Mouse (Mus musculus) urinary bladder, postnatal 14 days (tissue): ENCODE measurements around the gene Csgalnact2.

Experiments used
- DNase-seq: peaks from one replicate; pipeline ENCODE4 v3.0.0; 2021; ENCODE audit warnings: low spot score

Csgalnact2 gene

DNA sequence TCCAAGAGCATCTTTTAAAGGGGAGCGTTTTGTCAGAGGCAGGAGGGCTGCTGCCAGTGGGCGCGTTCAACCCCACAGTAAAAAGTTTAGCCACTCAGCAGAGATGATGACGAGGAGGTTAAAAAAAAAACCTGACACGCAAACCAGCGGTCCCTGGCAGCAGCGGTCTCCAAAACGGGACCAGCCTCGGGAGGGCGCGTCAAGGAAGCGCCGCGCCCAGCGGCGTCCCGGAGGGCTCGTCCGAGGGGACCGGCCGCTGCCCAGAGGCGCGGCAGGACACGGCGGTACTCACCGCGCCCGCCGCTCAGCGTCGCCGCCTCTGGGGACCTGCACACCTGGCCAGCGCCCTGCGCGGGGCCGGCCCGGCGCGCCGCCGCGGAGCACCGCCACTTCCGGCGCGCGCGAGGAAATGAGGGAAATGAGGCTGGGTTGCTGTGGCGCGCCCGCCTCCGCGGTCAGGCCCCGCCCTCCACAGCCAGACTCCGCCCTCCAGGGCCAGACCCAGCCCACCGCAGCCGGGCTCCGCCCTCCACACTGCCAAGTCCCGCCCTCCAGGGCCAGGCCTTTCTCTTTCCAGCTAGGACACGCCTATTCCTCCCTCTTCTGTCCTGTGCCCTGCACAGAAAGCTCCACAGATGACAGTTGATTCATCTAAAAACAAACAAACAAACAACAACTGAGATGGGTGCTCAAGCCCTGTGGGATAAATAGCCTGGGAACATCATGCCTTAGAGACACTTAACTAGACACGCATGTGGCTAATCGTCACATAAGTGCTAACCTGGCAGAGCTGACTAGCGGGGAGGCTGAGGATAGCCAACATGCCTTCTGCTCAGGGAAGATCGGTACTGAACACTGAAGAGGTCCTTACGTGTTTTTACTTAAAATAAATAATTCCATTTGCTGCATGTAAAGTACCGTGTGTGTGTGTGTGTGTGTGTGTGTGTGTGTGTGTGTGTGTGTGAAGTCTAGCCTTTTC, at the start of gene Csgalnact2:
Gene Csgalnact2 (minus strand): TSS at position 410 of the 979 bp plus-strand sequence.
- peak; percentile 94 for DNase-seq

- no peak for DNase-seq
Observed at GRCm38 (mm10) chr6:118188599-118188998, 49.7 kb upstream of the Csgalnact2 start.

GRCm38 (mm10) chr6:118187285-118187641, 48.3 kb upstream of the Csgalnact2 start:
- DNase-seq = no peak

DNA sequence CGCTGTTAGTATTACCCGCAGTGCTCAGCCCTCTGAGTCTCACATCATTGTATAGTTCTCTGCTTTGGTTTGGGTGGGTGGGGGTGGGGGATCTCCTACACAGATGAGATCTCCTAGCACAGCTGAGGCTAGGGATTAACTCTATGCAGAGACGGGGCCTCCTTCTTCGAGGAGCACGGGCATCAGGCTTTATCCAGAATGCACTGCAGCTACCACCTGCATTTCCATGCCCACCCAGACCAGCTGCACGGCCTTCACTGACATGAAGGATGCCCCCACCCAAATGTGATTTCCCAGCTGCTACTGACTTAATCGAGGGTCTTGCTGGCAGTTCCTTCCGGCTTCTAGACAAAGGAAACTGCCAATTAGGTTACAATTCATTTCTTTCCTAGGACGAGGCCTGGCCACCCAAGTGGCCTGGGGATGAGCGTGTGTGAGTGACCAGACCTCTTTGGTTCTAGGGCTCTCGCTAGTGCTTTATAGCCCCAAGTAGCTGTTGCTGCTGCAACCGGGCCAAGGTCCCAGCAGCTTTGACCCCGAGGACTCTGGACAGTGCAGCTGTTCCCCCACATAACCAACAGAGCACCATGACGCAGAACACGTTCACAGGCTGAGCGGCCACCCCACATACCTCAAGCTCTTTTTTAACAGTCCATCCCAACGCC, 47.8 kb upstream of the Csgalnact2 start:
- no peak for DNase-seq

DNA sequence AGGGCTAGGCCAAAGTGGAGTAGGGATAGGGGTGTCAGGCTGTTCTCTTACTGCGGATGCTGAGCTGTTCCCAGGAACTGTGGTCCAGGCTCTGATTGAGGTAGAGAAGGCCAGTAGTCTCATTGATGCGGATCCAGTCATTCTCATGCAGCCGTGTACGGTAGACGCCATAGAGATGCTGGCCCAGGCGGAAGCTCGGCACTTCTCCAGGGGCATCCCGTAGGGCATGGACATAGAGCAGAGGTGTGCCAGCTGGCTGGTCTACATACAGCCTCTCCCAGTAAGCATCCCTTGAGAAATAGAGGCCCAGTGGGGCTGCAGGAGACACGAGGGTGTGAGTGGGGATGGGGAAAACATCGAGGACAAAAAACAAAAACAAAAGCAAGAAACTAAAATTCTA, 45.2 kb upstream of the Csgalnact2 start:
- DNase-seq = no peak

GRCm38 (mm10) chr6:118180085-118180423, 41.1 kb upstream of the Csgalnact2 start:
- DNase-seq = no peak

DNA sequence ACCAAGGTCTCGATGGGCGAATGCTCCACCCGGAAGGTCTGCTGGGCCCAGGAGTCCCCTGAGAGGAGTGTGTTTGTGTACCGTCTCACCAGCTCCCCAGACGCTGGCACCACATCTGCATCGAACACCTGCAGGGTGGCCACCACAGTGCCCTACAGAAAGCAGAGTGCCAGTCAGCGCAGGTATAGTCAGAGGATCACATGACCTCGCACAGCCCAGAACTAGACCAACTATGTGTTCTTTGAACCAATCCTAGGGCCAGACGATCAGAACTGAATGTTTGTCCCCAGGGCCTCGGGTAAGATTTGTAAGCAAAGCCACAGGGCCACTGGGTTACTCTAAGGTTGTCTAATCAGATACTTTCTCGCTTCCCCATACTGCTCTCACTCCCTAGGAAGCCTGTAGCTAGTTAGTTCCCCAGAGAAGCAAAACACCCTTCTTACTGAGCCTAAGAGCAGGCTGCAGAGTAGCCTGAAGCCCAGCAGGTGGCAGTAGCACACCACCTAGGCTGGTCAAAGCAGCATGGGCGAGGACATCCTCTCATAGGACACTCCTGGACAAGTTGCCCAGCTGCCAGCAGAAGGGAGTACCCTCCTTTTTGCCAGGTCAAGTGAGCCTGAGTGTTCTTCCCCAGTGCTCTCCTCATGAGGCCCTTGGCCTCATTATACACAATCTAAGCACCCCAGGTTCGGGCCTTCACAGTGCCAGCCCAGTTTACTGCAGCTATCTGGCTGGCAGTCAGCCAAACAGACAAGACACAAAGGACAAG, 40.6 kb upstream of the Csgalnact2 start:
- DNase-seq = peak; percentile 70

- no peak for DNase-seq
Observed at GRCm38 (mm10) chr6:118173975-118174328, 35.0 kb upstream of the Csgalnact2 start.

GRCm38 (mm10) chr6:118173251-118173974, 34.5 kb upstream of the Csgalnact2 start:
- DNase-seq = no peak

DNA sequence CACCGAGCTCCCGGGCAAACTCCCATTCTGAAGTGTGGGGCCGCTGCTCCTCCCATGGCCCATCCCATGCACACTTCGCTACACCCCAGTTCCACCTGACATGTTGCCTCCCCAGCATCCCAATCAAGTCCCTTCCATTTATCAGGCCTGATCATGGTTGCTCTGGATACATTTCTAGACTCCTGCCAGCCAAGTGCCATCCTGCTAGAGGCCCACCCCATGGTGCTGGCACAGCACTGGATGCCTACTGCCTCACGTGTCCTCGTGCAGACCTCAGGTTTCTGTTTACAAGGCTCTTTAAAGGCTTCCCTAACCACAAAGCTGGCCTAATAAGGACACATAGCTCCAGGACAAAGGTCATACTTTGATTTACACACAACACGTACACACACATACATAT, 32.4 kb upstream of the Csgalnact2 start:
- no peak for DNase-seq

DNA sequence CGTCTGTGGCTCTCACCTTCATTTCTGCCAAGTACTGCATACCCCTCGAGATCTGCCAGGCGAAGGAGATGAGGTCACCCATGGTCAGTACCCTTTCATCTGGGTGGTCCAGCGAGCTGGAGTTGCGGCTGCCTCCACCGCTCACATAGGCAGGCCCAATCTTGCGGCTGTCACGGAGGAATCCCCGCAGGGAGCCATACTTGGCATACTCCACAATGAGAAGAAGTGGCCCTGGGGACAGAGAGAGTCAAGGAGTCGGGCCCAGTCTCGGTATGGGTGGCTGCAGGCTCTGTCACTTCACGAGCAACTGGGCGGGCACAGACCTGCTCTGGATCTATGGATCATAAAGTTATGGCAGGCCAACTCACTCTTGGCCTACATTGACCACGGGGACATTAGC, 29.2 kb upstream of the Csgalnact2 start:
- DNase-seq = no peak

- no peak for DNase-seq
Observed at GRCm38 (mm10) chr6:118167013-118167412, 28.1 kb upstream of the Csgalnact2 start.

DNA sequence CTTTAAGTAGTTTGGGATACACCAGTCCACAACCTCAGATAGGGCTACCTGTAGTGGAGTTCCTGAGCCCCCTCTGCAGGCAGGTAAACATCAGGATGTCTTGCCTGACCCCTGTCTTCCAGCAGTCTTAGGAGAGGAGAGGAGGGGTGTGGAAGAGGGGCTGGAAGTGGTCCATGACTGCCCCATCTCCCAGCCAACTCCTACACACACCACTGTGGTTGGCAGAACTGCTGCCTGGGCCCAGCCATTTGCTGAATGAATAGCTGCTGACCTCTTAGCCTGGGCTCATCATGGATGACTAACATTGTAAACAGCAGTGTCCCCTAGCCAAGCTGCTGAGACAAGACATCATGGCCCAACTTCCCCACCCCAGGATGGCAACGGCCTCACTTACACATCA, 26.6 kb upstream of the Csgalnact2 start:
- no peak for DNase-seq

- DNase-seq = no peak
Observed at GRCm38 (mm10) chr6:118164691-118165090, 25.8 kb upstream of the Csgalnact2 start.

GRCm38 (mm10) chr6:118163086-118163485, 24.1 kb upstream of the Csgalnact2 start:
- DNase-seq = no peak

DNA sequence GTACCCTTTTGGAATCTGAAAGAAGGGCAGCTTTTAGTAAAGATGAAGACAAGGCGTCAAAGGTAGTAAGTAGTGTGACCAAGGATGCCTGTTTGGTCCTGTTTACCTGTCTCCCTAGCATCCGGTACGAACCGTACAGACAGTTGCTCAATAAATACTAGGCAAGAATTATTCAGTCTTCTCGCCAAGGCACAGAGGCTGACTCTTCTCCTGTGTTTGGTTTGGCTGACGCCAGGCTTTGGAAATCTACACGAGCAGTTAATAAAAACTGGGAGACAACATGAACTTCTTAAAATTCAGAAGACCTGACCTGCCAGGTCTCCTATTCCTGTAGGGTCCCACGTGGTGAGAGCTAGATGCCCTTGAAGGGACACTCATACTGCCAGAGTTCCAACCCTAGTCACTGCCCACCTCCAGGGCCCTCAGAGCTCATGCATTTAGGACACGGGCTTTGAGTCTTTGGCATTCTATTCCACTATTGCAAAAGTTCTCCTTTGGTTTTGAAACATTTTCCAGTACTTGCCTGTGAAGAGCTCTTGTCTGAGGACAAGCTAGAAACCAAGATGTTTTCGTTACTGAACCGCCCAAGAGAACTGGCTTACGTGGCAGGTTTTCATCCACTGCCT, 23.6 kb upstream of the Csgalnact2 start:
- no peak for DNase-seq

DNA sequence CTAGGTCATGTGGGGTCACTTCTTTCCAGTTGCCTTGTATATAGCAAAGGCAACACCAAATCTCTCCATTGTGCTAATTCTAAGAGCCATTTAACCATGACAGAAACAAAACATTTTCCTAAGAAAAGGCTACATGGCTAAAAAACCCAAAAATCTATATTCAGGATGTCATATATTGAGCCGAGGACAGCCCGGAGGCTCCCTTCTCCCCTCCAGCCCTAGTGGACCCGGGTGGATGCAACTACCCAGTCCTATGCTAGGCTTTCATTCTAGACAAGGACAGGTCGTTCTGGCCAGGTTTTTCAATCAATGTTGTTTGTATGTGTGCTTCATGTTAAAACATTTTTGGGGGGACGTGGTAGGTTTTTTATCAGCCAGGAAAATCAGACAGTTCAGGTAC, 14.2 kb upstream of the Csgalnact2 start:
- no peak for DNase-seq

DNA sequence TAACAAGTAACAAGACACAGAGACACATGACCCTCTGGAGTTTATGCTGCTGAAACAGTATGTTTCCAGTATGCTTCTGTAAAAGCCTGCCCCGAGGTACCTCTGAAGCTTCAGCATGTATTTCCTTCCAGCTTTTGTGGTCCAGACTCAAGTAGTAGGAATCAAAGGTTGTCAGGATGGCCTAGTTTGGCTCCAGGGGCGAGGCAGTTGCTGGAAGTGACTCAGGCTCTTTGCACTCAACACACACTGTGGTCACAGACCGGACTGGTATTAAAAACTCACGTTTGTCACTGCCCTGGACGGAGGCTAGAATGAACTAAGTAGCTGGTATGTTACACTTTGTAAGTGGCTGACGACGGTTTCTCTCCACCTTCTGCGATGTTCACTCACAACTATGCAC, 12.0 kb upstream of the Csgalnact2 start:
- DNase-seq = no peak

DNA sequence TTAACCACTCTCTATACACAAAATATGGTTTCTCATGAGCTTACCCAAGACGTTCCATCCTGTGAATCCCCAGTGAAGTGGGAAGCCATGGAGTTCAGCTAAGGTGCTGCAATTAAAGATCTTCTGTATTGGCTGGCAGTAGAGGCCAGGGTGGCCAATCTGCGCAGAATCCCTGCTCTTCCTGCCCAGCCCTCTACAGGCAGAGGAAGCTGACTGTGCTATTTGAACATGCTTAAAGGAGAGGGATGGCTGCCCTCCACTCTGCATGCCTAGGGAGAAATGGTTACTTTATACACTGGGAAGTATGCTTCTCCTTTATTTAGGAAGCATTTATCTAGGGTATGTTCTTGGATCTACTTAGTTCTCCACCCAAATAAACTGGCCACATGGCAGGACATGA, 11.6 kb upstream of the Csgalnact2 start:
- no peak for DNase-seq

DNA sequence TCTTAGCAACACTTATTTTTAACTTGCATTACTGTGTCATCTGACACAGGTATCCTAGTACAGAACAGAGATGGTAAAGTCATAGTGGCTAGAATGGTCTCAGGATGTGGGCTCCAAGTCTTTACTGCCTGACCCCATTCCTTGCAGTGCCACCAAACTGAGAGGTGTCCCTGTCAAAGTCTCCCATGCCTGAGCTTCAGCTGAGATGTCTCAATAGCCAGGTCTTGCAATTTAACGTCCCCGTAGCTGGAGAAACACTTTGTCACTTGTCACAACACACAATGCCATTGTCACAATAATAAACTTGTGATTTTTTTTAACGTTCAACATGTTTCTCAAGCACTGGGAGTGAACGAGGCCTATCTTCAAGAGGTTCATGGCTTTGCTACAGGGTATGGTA, 11.2 kb upstream of the Csgalnact2 start:
- no peak for DNase-seq

DNA sequence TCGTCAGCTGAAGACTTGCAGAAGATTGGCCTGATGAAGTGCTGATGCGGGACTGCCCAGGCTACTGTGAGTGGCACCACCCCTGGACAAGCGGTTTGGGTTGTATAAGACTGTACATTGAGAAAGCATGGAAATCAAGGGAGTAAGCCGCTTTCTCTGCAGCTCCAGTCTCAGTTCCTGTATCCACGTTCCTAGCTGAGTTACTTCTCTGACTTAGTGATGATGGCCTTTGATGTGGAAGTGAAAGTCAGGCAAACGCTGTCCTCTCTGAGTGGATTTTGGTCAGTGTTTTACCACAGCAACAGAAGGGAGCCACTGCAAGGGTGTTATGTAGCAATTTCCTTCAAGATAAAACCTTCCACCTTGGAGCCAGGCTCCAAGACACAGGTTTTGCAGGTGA, 2.0 kb upstream of the Csgalnact2 start:
- no peak for DNase-seq

DNA sequence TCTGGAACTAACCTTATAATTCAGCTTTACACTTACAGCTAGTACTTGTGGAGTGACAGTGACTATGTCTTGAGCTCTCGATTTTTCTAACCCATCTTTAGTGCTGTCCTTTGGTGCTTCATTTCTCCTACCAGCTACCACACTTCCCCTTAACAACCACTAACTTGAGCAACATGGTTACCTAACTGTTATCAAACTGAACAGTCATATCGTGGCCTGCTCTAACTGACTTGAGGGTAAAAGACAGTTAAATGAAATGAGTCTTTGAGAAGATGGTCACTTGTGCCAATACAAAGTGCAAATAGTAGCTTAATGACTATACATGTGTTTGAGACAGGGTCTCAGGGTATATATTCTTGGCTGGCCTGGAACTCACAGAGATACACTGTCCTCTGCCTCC, 1.8 kb downstream of the Csgalnact2 start:
- no peak for DNase-seq
